Mouse (Mus musculus): ENCODE measurements around the gene Palld.

Palld gene

DNA sequence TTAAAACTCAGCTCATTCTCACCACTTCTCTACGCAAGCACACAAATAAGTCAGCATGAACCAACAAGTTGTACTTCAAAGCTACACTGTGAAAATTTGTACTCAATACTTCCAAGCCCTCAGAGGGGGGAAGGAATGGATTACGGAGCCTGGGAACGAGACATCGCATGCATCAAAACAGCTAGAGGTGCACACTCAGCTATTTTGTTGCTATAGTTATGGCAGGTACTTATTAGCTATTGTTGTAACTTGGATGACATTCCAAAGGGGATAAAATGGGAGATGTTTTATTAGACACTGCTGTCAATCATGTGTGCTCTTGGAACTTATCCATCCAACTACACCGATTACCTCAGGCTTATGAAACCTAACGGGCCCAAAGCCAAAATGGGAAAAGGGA lies 171.8 kb downstream of the Palld start:
- no peak for DNase-seq (ENCODE audit: low read depth, low spot score)

DNA sequence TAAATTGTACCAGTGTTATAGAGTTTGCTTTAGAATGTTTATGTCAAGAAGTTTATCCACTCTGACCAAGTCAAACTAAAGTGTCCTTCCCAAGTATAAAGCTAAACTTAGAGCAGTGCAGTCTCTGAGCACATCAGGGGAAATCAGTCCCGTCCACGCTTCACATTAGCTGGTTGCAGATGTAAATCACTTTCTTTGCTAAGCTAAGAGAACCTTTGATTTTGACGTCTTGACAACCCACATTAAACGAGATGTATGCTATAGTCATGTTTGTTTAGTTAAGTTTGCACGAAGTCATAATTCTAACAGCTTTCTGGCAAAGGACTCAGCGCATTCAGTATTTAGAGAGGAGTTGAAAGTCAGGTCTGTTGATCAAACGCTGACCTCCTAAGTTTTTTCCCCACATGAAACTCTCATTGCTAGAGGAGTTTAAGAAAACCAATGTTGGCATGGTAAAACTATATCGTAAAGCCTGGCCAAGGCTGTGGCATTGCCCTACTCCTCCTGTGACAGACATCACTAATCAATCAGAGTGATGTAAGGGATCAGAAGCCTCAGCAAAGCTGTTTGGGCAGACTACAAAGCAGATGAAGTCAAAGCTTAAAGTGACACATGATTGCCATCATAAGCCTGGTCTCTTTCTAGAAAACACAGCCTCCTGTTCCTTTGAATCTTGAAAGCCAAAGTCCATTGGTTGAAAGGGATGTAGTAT lies 177.0 kb downstream of the Palld start:
- DNase-seq (ENCODE audit: low read depth, low spot score), result no peak

DNA sequence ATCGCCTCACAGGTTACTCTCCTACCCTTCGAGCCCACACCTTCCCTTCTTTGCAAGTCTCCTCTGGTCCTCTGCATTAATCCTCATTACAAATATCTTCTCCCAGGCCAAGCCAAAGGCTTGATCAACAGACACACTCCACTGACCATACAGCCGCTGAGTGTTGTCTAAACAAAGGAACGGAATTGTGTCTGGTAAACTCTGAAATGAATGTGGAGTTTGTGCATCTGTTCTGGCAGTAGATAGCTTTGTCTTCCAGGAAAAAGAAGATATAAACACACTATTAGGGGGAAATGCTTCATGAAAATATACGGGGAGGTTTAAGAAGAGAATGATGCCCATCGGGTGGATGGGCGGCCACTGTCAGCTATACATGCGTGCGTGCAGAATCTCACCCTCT lies 180.3 kb downstream of the Palld start:
- DNase-seq (ENCODE audit: low read depth, low spot score), result no peak

DNA sequence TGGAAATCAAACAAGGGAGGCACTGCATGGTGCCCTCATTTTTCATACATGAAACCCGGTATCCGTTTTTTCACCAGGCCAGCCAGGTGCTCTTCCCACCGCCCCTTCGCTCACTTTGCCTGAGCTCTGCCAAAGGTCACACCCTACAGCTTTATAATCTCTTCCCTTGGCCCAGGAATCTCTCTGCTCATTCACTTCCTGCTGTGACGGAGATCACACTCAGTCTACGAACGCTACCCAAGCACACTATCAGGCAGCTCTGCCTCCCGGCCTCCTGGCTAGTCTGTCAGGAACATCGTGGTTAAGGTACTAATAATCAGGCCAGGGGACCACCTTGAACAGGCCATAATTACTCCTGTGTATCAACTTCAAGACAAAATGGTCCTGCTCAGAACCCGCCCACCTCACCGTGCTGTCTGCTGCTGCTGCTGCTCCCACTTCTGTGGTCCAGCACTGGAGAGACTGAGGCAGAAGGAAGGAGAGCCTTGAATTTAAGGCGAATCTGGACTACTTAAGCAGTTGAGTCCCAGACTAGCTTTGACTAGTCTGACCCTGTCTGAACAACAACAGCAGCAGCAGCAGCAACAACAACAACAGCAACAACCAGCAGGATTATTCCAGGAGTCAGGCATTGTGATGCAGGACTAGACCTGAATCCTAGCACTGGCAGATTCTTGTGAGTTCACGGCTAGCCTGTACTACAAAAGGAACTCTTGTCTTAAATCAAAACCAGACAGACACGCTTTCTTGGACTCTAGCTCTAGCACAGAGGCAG lies 187.0 kb downstream of the Palld start:
- DNase-seq (ENCODE audit: low read depth, low spot score), result no peak

DNA sequence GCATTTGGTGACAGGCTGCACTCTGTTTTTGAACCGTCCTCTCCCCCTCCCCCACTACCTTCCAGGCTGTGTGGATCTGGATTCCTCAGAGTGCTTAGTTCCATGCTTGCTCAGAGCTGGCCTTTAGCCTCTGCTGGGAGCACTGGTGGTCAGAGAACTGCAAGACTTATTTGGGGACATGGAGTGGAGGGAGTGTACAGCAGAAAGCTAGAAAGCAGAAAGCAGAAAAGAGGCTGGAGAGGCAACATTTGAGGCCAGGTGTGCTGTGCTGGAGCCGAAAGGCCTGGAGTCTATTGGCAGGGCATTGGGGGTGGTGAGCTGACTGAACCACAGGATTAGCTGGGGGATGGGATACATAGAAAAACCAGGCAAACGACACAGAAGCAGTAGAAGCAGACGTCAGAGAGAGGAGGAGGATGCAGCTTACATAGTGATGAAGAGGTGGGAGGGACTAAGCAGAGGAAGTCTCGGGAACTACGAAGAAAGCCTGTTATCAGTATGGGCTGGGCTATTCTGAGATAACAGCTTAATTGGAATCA lies 188.1 kb downstream of the Palld start:
- DNase-seq (ENCODE audit: low read depth, low spot score), result no peak

- DNase-seq (ENCODE audit: low read depth, low spot score), result no peak
Measured at GRCm38 (mm10) chr8:61713195-61713990, 189.1 kb downstream of the Palld start.

DNA sequence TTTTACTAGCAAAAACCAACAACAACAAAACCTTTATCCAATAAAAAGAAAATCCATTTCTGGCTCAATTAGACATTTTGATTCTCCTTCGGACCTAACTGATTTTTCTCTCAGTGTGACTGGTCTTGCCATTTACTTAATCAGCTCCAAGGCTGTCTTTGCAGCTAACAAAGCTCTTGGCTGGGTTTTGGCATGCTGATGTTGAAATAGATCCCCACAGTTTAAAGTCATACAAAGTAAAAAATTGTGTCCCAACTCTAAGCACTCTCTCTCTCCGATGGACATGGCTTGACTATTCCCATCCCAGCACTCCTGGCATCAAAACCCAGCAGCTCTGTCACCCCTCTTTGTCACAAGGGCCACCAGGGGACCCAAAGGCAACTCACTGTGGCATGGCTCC lies 190.1 kb downstream of the Palld start:
- DNase-seq (ENCODE audit: low read depth, low spot score), result no peak

DNA sequence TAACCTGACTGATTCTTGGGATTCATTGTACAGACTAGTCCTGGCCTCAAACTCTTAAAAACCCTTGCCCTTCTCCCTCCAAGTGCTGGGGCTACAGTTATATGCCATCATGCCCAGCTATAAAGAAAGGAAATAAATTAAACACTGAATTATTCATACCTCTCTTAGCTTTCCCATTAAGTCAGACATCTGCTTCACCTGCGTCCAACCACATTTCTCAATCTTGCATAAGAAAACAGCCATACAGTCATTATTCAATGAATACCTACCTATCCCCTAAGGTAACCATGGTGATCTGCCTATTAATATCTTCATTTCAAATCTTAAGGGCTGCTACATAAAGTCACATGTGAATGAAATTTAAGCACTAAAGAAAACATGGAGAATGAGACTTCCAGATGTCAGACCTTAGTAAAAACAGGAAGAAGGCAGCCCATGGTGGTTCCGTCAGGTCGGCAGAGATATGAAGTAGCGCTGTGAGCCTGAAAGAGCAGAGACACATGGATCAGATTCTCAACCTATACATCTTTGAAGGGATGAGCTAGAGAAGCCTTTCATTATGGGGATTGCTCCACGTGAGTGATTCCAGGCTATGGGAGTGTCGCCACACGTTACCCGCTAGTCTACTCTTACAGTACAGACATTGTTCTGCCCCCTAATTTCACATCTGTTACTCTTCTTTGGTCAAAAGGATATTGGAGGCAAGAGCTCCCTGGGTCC lies 193.7 kb downstream of the Palld start:
- DNase-seq (ENCODE audit: low read depth, low spot score), result no peak

DNA sequence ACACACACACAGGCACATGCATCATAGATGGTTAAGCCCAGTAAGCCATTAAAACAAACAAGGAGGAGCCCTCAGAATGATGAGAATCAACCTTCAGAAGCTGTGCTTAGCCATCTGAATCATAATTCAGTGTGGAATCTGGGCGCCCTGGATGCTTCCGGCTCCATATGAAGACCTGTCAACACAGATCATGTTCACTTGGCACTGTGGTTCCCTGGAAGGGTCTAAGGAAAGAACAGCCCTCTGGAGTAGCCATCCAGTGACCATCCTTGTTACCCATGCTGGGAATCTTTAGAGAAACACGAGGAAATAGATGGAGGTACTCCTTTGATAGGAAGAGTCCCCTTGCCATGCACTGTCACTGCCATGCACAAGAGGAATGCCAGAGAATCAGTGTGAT lies 197.0 kb downstream of the Palld start:
- DNase-seq (ENCODE audit: low read depth, low spot score), result no peak

DNA sequence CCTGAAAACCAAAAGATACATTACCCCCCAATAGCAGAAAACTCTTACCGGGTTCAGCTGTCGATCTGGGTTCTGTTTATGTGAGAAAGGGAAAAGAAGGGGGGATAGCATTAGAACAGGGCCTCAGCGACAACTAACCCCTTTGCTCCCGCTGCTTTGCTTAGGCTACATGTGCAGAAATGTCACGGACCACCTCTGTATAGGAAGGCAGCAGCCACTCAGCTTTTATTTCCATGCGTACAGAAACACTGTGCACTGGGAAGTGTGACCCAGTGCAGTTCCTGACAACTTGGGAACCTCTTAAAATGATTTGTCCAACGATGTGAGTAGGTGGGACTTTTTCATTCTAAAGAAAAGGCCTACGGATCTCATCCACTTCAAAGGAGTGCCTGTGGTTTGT lies 200.4 kb downstream of the Palld start:
- no peak for DNase-seq (ENCODE audit: low read depth, low spot score)

DNA sequence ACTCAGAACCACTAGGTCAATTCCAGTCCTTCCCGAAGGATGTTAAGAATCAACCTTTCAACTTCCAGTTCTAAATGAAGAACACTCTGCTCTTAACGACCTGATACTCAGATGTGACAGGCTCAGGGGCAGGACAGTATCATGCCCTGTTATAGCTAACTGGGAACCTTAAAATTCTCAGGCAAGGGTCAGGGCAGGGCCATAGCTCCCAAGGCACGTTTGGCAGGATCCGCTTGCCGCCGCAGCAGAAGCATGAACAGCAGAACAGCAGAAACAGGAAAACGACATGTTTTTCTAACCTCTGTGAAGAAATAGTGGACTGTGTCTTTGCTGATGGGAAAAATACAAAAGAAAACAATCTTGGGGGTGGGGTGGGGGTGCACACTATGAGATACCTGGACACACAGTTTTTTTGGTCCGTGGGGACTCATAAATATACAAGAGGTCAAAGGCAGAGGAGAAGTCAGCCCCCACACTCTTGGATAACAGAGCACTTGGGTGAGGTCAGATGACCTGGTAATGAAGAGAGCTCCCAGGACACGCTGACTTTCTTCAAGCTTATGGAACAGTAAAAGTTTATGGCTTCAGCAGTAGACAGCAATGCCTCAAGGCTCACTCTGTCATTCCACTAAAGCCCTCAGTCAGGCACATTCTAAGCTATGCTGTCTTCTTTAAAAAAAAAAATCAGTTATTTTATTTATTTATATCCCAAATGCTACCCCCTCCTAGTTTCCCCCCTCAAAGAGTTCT lies 201.4 kb downstream of the Palld start:
- DNase-seq (ENCODE audit: low read depth, low spot score), result no peak

- no peak for DNase-seq (ENCODE audit: low read depth, low spot score)
Measured at GRCm38 (mm10) chr8:61700298-61700697, 202.2 kb downstream of the Palld start.

- DNase-seq (ENCODE audit: low read depth, low spot score), result no peak
Measured at GRCm38 (mm10) chr8:61698959-61699358, 203.5 kb downstream of the Palld start.

- DNase-seq (ENCODE audit: low read depth, low spot score), result no peak
Measured at GRCm38 (mm10) chr8:61697728-61698385, 204.6 kb downstream of the Palld start.

DNA sequence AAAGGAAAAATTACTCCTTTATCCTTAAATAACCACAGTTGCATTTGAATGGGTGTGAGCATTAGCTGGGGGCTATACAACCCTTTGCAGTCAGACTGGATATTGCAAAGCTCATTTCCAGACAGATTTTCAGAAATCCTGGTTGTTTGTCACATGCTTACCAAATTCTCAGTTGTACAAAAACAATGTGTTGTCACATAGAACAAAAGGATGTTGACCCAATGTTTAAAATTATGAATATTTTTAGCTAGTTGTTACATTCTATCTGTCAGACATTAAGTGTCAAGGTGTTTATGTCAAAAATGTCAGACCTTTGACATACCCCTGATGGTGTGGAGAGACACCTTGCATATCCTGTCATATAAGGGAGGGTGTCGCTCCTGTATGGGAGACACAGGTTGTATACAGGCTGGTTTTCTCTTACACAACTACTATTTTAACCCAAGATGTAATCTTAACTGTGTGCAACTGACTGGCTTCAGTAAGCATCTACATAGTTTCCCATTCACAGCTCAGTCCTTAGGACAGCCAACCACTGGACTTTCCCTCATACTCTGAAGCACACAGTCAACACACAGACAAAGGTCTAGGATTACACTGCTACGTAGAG lies 205.5 kb downstream of the Palld start:
- no peak for DNase-seq (ENCODE audit: low read depth, low spot score)

DNA sequence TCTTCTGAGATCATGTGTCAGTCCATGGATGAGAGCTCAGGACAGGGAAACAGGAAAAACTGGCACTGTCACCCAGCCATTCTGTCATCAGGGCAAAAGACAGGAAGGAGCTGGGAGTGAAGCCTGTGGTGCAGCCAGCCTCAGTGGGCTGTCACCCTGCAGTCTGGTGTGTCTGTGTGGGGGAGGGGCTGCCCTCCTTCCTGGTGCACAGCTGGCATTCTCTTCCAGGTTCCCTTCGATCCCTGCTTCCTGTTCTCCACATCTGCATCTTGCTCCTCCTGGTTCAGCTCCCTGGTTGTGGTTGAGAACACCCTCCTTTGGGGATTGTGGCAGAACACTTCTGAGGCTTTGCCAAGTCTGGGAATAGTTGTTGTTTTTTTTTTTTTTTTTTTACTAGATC lies 207.1 kb downstream of the Palld start:
- DNase-seq (ENCODE audit: low read depth, low spot score), result no peak

DNA sequence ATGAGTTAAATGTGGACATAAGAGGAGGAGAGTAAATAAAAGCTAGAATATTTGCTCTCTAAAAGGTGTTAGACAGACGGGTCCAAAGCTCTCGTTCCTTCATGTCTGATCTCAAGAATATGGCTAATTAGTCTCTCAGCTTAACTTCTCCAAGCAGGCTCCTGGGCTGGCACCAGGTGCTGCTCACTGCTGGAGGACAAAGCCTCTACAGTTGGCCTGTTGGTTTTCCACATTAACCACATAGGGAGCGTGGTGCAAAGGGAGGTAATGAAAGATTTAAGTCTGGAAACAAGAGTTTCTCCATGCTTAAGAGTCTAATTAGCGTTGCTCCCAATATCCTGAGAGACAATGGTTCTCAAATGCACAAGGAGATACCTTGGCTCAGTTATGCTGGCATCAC lies 209.6 kb downstream of the Palld start:
- no peak for DNase-seq (ENCODE audit: low read depth, low spot score)

DNA sequence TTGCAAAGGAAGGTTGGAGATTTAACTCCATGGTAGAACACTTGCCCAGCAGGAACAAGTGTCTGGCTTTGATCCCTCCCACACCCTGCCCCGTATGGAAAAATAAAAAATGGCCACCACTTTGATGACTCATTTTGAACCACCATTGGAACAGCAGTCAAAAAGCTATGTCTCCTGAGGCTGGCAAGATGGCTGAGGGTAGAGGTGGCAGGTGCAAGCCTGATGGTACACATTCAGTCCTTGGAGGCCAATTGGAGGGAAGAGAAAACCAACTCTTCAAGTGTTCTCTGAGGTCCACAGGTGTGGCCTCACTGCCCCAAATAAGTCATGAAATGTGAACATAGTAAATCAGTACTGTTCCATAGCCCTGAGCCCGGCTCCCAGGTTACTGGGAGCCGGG lies 210.4 kb downstream of the Palld start:
- no peak for DNase-seq (ENCODE audit: low read depth, low spot score)

GRCm38 (mm10) chr8:61691391-61691790 lies 211.1 kb downstream of the Palld start:
- no peak for DNase-seq (ENCODE audit: low read depth, low spot score)

GRCm38 (mm10) chr8:61687071-61687470 lies 215.4 kb downstream of the Palld start:
- no peak for DNase-seq (ENCODE audit: low read depth, low spot score)
